Mouse (Mus musculus): ENCODE measurements around the gene Ube2g1. TPM values are rescaled to one million over a fixed set of nuclear protein-coding genes. Genes with fewer than 3 reads are reported as not detected.
"Not testable (repeated sequence)": the region's sequence is repeated elsewhere in the genome, so short reads cannot be mapped to it uniquely, and the experiment has no call there.

The Ube2g1 gene
- total RNA-seq, 2 experiments from 2014 or later = 53.3 to 55.1 TPM

DNA sequence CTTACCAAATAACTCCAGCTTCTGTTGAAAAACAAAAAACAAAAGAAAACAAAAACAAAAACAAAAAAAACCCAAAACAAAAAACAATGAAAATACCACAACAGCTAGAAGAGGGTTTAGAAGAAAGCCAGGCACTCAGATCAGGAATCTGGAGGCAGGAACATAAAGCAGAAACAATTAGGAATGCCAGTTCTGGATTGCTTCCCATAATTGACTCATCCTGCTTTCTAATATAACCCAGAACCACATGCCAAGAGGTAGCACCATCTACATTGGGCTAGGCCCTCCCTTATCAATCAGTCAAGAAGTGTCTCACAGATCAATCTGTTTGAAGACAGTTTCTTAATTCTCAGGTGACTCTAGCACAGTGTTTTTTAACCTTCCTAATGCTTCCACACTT lies 73.6 kb downstream of the Ube2g1 start:
- intact Hi-C loops (cut with DNase I) = no loop called here
- DNase-seq (ENCODE audit: extremely low spot score in 1 of 2, low spot score in 2 of 2) = no peak

DNA sequence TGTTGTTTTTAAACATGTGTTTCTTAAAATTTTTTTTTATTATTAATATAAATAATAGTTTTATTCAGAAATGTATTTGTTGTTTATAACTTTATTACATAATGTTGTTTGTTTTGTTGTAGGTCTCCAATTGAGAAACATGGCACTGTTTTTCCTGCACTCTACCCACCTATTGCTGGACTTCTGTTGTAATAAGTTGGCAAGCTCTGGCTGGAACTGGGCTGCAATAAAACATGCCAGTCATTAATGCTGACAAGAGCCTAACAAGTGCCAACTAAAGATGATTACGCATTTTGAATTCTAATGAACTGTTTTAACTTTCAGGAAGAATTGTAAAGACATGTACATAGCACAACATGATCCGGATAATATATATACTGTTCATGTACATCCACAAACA lies 76.3 kb downstream of the Ube2g1 start:
- DNase-seq (ENCODE audit: extremely low spot score in 1 of 2, low spot score in 2 of 2) = no peak
- intact Hi-C loops (cut with DNase I) = no loop called here

DNA sequence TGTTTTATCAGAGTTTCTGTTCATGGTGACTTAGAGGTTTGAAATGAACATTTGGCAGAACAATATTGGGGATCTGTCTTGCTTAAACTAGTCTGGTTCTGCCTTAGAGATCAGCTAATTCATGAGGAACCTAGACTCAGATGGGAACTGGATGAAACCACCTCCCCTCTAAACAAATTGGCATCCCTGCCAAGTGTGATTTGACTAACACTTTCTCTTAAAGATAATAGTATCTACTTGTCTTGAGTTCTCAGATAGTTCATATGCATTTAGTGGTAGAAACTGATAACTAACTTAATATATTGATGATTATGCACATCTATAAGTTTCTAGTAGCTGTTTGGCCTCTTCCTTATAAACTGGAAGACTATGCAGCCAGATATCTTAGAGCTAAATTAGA lies 79.6 kb downstream of the Ube2g1 start:
- intact Hi-C loops (cut with DNase I) = no loop called here
- no peak for DNase-seq (ENCODE audit: extremely low spot score in 1 of 2, low spot score in 2 of 2)

DNA sequence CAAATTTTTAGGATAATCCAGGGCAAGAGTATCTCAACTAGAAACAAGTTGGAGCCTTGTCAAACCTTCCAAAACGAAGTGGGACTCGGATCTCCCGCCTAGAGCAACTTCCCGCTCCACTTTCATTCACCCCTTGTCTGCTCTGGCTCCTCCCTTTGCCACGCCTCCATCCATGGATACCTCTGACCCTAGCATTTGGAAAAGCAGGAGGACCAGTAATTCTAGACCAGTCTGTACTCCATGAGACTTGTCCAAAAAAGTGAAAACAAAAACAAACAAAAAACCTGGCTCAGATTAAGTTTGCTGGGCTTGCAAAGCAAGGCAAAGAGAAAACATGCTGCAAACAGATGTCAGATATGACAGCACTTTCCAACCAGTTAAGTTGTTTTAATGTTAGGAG lies 81.2 kb downstream of the Ube2g1 start:
- intact Hi-C loops (cut with DNase I) = no loop called here

DNA sequence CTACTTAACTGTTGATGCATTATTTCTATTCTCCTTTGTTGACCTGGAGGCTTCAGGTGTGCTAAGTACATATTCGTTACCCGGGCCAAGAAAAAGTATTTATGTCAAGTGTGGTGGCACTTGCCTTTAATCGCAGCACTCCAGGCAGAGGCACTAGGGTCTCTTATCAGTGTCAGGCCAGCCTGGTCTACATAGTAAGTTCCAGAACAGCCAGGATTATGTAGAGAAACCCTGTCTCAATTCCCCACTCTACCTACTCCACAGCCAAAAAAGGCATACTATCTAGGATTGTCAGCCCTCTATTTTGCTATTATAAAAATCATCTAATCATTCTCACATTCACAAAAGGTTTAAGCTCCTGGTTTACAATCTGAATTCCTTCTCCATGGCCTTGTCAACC lies 82.0 kb downstream of the Ube2g1 start:
- intact Hi-C loops (cut with DNase I) = no loop called here
- DNase-seq (ENCODE audit: extremely low spot score in 1 of 2, low spot score in 2 of 2) = no peak

More for the DNA sequence above, 81.2 kb downstream of the Ube2g1 start:
- peak in 1 of 2 experiments; percentile 30 for DNase-seq (ENCODE audit: extremely low spot score in 1 of 2, low spot score in 2 of 2)

DNA sequence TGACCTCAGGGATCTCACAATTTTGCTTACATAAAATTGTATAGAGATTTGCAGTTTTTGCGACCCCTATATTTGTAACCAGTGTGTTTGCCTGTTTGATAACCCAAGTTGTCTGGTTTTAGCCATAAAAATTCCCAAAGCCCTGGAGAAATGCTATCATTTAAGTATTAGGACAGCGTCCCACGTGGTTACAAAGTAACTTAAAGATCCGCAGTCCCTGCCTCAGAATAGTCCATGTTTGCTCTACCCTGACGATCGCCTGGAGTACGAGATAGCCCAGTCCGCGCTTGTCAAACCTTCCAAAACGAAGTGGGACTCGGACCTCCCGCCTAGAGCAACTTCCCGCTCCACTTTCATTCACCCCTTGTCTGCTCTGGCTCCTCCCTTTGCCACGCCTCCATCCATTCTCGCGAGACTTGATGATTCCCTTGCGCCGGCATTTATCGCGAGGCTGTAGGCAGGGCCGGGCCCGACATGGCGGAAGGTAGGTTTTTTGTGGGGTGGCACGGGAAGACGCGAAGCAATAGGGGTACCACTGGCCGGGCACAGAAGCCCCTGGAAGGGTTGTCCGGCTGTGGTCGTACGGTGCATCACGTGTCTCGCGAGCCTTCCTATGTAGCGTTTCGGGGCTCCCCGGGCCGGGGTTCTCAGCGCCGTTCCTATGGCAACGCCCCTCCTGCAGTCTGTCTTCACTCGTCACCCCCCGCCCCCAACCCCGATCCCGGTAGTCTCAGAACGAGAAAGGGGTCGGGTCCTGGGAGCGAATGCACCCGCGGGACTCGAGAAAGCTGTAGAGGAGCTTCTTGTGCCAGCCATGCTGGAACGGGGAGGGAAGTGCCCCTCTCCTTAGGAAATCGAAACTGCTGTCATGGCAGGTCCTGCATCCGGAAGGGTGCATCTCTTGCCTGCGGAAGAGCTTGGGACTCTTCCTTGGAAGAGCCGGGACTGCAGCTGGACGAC lies 82.7 kb downstream of the Ube2g1 start, which contains the start of gene Ankfy1:
TSS of gene Ankfy1 (plus strand) at position 456 of the 960 bp plus-strand sequence.
- intact Hi-C loops (cut with DNase I) = no loop called here
- DNase-seq (ENCODE audit: extremely low spot score in 1 of 2, low spot score in 2 of 2) = peak; percentile 93 to 97

DNA sequence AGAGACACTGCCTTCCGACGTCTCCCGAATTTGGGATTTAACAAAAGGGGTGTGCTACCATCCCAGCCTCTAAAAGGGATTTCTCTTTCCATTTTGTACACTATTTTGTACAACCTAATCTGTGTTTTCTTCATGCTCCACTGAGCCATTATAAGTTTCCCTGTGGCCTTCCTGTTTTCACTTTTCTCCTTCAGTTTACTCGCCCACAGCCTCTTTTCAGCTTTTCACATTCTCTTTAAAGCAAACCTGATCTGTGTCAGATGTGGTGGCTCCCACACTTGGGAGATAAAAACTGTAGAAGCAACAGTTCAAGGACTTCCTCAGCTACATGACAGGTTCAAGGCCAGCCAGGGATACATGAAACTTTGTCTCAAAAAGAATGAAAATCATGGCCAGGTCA lies 85.3 kb downstream of the Ube2g1 start:
- intact Hi-C loops (cut with DNase I) = no loop called here
- DNase-seq (ENCODE audit: extremely low spot score in 1 of 2, low spot score in 2 of 2) = no peak

DNA sequence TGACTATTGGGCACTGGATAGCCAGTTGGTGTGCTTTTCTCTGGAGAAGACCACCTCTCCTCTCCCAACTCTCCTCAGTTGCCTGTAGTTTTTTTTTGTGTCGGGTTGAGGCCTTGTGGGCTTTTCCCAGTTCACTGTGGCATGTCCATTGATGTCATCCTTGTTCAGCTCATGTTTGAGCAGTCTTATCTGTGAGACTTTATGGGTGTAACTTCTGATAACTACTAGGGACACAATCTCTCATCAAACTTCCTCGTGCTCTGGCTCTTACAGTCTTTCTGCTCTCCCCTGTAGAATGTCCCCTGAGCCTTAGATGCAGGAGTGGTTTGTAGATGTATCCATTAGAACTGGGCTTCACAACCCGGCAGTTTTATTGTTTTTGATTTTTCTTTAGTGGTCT lies 87.9 kb downstream of the Ube2g1 start:
- intact Hi-C loops (cut with DNase I) = no loop called here
- no peak for DNase-seq (ENCODE audit: extremely low spot score in 1 of 2, low spot score in 2 of 2)

DNA sequence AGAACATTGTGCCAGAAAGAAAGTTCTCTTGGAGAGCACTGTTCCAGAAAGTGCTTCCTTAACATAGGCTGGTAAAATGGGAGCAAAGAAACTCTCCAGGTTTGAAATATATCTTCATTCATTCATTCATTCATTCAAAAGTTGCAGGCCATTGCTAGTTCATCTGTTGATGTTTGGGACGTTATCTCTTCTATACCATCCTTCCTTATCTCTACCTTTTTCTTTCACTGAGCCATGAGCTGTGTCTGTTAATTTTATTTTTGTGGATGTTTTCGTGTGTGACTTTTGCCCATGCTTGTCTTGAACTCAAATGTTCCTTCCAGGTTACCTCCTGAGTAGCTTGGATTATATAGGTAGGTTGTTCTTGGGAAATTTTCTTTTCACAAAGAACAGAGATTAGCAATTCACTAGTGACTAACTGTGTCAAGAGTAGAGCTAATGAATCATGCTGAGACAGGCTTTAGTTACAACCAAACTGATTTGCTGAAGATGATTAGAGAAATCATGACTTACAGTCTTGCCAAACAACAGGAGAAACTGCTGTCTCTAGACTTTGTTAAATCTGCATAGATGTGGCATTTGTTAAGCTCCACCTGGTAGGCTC lies 89.4 kb downstream of the Ube2g1 start:
- DNase-seq (ENCODE audit: extremely low spot score in 1 of 2, low spot score in 2 of 2) = no peak
- intact Hi-C loops (cut with DNase I) = no loop called here

DNA sequence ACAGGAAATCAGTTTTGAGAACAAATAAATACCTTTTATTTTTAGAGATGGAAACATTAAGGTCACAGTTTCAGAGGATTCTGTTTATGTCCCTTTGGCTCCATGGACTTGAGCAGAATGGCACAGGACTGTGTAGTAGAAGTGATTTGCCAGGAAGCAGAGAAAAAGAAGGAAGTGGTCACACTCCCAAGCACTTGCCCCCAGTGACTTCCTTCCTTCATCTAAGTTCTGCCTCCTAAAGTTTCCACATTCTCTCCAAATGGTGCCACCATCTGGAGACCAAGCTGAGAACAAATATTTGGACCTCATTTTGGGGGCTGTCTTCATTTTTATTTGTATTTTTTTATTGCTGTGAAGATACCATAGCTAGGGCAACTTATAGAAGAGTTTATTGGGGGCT lies 90.2 kb downstream of the Ube2g1 start:
- intact Hi-C loops (cut with DNase I) = no loop called here
- no peak for DNase-seq (ENCODE audit: extremely low spot score in 1 of 2, low spot score in 2 of 2)

DNA sequence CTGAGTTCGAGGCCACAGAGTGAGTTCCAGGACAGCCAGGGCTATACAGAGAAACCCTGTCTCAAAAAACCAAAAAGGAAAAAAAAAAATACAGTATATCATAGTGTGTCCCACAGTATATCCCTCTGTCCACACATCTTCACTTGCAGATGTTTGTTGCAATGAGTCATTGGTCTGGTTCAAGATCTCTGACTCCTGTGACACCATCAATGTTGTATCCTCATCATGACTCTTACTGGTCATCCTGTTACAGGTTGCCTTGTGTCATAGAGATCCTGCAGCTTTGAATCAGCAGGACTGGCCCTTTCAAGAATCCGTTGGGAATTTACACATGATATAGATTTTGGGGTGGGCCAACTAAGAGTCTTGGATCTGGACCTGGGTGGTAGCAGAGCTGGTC lies 98.0 kb downstream of the Ube2g1 start:
- DNase-seq (ENCODE audit: extremely low spot score in 1 of 2, low spot score in 2 of 2); intact Hi-C loops (cut with DNase I): not testable (repeated sequence)

DNA sequence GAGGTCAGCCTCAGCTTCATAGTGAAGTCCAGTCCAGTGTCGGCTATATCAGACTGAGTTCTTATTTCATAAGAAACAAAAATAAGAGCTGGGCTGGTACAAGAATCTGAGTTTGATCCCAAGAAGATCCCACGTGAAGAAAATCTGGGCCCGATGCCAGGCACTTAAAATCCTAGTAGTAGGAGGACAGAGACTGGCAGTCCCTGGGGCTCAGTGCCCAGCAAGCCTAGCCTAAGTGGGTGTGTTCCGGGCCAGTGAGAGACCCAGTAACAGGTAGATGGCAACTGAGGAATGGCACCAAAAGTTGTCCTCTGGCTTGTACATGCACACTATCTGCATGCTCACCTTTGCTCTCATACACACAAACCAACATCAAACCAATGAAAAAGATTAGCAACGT lies 105.6 kb downstream of the Ube2g1 start:
- DNase-seq (ENCODE audit: extremely low spot score in 1 of 2, low spot score in 2 of 2) = peak; percentile 37 to 57
- intact Hi-C loops (cut with DNase I) = no loop called here

DNA sequence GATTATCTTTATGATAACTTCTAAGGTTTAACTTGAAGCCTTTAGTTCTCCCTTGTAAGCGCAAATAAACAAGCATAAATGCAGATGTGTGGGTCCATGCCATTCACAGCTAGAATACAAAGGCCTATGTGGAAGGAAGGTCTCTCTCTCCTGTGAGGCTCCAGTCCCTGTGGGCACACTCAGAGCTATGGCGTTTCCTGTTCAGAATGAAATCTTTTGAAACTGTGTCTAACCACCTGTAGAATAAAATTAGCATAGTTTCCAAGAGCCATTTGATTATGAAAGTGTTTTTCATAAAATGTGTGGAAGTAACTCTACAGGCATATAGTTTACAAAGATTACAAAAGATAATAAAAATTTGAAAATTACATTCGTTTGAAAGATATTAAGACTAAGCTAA lies 111.1 kb downstream of the Ube2g1 start:
- no peak for DNase-seq (ENCODE audit: extremely low spot score in 1 of 2, low spot score in 2 of 2)
- intact Hi-C loops (cut with DNase I) = no loop called here

DNA sequence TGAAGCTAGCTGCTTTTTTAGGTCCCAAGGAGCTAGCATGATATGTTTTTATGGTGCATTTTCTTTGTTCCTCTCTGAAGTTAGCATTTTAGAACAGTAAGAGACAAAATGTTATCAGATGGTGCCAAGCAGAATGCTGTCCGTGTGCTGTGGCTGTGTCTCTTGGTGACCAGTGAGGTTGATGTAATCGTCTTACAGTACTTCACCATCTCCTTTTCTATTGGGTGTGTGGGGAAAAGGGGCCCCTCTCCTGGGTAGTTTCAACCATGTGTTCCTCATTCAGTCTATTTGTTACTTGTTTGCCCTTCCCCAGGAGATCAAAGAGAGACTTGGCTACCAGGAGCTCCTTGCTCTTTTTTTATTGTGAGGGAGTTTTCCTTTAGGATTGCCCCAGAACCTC lies 116.1 kb downstream of the Ube2g1 start:
- intact Hi-C loops (cut with DNase I) = loop anchor here (5.0 kb wide), 1 partner anchor 151 kb away; no protein-coding TSS in a partner anchor
- DNase-seq (ENCODE audit: extremely low spot score in 1 of 2, low spot score in 2 of 2) = no peak

DNA sequence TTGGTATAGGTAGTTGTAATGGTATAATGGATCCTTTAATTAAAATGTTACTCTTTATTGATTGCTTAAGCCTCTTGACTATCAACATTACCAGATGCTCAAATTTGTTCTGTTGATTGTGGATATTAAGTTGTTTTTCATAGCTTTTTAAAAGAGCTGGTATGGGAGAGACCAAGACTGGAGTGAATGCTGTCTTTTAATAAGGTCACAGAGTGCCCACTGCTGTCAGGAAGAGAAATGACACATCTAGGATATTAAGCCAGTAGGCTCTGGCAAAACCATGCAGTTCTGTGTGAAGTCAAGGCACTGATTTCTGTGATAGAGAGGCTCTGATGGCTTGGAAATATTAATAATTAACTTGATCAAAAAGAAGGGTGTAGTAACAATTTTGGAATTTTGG lies 116.8 kb downstream of the Ube2g1 start:
- DNase-seq (ENCODE audit: extremely low spot score in 1 of 2, low spot score in 2 of 2) = no peak
- intact Hi-C loops (cut with DNase I) = loop anchor here (5.0 kb wide), 1 partner anchor 152 kb away; no protein-coding TSS in a partner anchor

DNA sequence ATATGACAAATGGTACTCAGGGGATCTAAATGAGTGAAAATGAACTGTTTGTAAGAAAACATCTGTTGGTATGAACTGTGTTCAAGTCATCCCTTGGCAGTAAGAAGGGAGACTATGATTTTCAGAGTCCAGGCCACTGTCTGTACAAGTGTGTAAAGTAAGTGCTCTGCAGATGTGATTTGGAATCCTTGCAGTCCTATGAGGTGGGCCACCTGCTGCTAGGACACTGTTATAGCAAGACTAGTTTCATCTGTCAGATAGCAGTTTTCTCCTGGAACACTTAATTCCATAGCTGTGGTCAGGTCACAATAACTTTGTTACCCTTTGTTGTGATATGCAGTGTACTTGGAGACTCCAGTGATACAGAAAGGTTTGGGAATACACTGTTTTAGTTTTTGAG lies 118.9 kb downstream of the Ube2g1 start:
- intact Hi-C loops (cut with DNase I) = no loop called here
- no peak for DNase-seq (ENCODE audit: extremely low spot score in 1 of 2, low spot score in 2 of 2)

DNA sequence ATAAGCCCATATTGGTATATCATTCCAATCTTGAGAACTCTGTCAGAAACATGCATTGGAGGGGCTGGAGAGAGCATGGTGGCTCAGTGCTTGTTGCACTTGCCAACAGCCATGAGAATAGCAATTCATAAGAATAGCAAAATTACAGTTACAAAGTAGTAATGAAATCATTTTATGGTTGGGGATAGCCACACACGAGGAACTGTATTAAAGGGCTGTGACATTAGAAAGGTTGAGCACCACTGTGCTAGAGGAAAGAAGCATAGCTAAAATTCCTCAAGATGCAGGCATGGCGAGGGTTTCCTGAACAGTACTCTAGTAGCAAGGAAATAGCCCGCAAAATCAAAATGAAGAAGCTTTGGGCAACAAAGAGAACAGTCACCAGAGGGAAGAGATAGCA lies 126.7 kb downstream of the Ube2g1 start:
- DNase-seq (ENCODE audit: extremely low spot score in 1 of 2, low spot score in 2 of 2) = no peak
- intact Hi-C loops (cut with DNase I) = no loop called here

DNA sequence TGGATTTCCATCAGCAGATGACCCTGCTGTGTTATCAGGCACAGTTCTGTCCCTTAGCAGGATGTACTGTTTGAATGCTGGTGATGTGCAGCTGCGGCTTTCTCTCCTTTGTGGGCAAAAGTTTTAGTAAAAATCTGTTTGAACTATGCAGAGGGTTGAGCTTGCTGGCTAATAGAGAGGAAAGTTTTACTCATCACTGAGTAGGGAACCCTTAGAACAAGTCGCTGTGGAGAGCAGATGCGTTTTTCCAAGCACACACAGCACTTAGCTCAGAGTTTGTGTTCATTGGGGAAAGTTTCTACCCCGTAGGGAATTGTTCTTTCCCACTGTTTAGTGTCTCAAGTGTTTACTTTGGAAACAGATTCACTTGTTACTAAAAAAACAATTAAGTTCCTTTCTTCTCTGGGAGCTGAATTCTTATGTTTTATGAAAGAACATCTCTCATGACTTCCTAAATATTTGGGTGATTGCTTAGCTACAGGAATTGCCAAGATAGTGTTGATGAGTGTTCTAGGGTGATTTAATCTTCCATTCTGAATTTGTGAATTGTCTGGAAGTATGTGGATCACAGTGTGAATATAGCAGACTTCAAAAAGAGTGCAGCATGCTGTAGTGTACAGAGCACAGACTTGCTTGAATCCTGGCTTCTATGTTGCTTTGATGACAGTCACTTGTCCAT lies 127.9 kb downstream of the Ube2g1 start:
- intact Hi-C loops (cut with DNase I) = no loop called here
- DNase-seq (ENCODE audit: extremely low spot score in 1 of 2, low spot score in 2 of 2) = no peak

DNA sequence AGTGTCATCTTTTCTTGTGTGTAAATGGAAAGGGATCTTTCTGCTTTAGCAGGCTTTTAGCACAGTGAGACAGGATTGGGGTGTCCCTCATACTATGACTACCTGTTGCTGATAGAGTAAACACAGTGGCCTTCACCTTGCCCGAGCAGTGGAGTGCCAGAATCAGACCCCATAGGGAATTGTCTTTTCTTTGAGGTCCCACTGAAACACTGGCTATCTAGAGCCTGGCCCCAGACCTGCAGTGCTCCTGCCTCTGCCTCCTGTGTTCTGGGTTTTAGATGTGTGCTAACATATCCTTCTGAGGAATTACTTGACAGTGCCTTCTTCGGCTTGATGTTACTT lies 128.4 kb downstream of the Ube2g1 start:
- intact Hi-C loops (cut with DNase I) = no loop called here
- DNase-seq (ENCODE audit: extremely low spot score in 1 of 2, low spot score in 2 of 2) = no peak

All from left cerebral cortex, postnatal 10 days (tissue).